In the genomic region with DNA sequence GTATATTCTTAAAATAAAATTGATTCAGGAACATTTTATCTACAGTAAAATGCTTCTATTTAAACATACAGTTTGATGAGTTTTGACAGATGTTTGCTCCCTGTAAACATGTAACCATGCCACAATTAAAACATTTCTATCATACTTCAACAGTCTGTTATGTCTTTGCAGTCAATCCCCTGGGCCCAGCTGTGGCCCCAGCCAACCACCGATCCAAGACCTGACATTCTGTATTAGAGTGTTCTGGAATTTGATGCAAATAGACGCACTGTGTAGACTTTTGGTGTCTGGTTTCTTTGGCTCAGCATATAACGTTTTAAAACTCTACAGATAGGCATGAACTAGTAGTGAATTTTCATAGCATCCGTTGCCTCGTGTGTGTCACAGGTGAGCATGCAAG, we compare ENCODE assay signal across 19 mouse cellular contexts.
"Had no signal": no experiment of that assay in that cellular context is flagged by ENCODE, and none has a peak within 500 bp of the region (broad histone marks: within the 10 kb centered on the region; RNA-seq: fewer than 3 reads in every experiment).

No protein-coding gene starts in this region.

- DNase-seq: kidney, adult 18-20 months; kidney, adult 9 months; kidney, postnatal 25 days; layer of hippocampus, postnatal 36 days; liver, embryonic 13.5 days; lung, adult 2 months; retina, postnatal 1 day; right cerebral cortex, postnatal 25 days; spleen, adult 18-20 months; thymus, postnatal 25 days had no signal

- ATAC-seq: lung, postnatal 0 days; midbrain, embryonic 13.5 days; midbrain, embryonic 16.5 days had no signal

- H3K9ac ChIP-seq: liver, embryonic 13.5 days; midbrain, embryonic 13.5 days; neural tube, embryonic 13.5 days had no signal

- H3K36me3 ChIP-seq: liver, embryonic 13.5 days; midbrain, embryonic 13.5 days; neural tube, embryonic 13.5 days had no signal

- H3K4me3 ChIP-seq: left cerebral cortex, adult 2 months; liver, embryonic 13.5 days; megakaryocyte, embryonic 14.5 days; midbrain, embryonic 10.5 days; midbrain, embryonic 13.5 days; myocyte; neural tube, embryonic 13.5 days had no signal

- H3K4me2 ChIP-seq: liver, embryonic 13.5 days; midbrain, embryonic 13.5 days; neural tube, embryonic 13.5 days had no signal

- H3K9me3 ChIP-seq: liver, embryonic 13.5 days; midbrain, embryonic 13.5 days; neural tube, embryonic 13.5 days had no signal

- H3K27me3 ChIP-seq: liver, embryonic 13.5 days; megakaryocyte, embryonic 14.5 days; midbrain, embryonic 13.5 days; neural tube, embryonic 13.5 days had no signal

- H3K4me1 ChIP-seq: liver, embryonic 13.5 days; megakaryocyte, embryonic 14.5 days; midbrain, embryonic 10.5 days; midbrain, embryonic 13.5 days; neural tube, embryonic 13.5 days had no signal

- H3K27ac ChIP-seq: kidney, postnatal 0 days; left cerebral cortex, adult 2 months; liver, embryonic 13.5 days; midbrain, embryonic 10.5 days; midbrain, embryonic 13.5 days; neural tube, embryonic 13.5 days had no signal
